Mouse (Mus musculus) brain, embryonic 14.5 days (tissue): ENCODE measurements around the gene Plxna4.

Experiments
- CTCF ChIP-seq: fragments of 200-500 bp; IDR thresholded peaks from 2 replicates; pipeline ENCODE4 v1.5.1; 2012; ENCODE audit warnings: inconsistent platforms, mild to moderate bottlenecking, moderate library complexity, borderline replicate concordance; ENCODE audit not compliant: insufficient read depth, insufficient read length; ENCODE audit errors: extremely low read depth
- POLR2A ChIP-seq: fragments of 200-500 bp; IDR thresholded peaks from 2 replicates; pipeline ENCODE4 v1.6.1; 2012; ENCODE audit warnings: mild to moderate bottlenecking, inconsistent platforms, borderline replicate concordance; ENCODE audit not compliant: poor library complexity, insufficient read depth, insufficient read length, severe bottlenecking; ENCODE audit errors: extremely low read depth

- TF ChIP-seq CTCF (no peak), POLR2A (no peak)
Observed at GRCm38 (mm10) chr6:32456641-32457040, 131.4 kb downstream of the Plxna4 start.
